Mouse (Mus musculus): ENCODE results near the gene Dclk2. TPM values are rescaled to one million over a fixed set of nuclear protein-coding genes. Genes with fewer than 3 reads are reported as not detected.

The Dclk2 gene
- polyA plus RNA-seq (2015; fragmentation: Nextera tagmentation; extraction: Ambion mirVana) = 0.87 and 1.1 TPM in 2 replicates

GRCm38 (mm10) chr3:86920343-86921083 is at the start of gene Dclk2:
Gene Dclk2 (minus strand): TSS chr3:86920852.

Other genes with a start within 250 kb of the Dclk2 start
- 6.7 and 10.8 TPM in 2 replicates for gene Cd1d1, start 78.6 kb upstream of the Dclk2 start, polyA plus RNA-seq (2015; fragmentation: Nextera tagmentation; extraction: Ambion mirVana)

Measured in urinary bladder, postnatal 0 days (tissue).